Mouse (Mus musculus) megakaryocyte-erythroid progenitor cell, adult 5 weeks (primary cell): ENCODE measurements around the gene Olfr1026. TPM values are rescaled to one million over a fixed set of nuclear protein-coding genes. Genes with fewer than 3 reads are reported as not detected.

ENCODE experiments used
- polyA plus RNA-seq: library from polyadenylated mRNA; stranded (reverse); fragments of >175 nt; gene quantifications from 2 replicates; pipeline ENCODE4 v1.2.3, GENCODE M21; 2012

The Olfr1026 gene
- not detected in 2 replicates for polyA plus RNA-seq

GRCm38 (mm10) chr2:85921258-85921657, at the start of gene Olfr1026:
Olfr1026 (plus strand) TSS chr2:85921558.

GRCm38 (mm10) chr2:85885340-85885739, 36.0 kb upstream of the Olfr1026 start, which contains the start of gene Olfr1023:
Olfr1023 (plus strand) TSS chr2:85885640.

GRCm38 (mm10) chr2:85904952-85905351, 16.4 kb upstream of the Olfr1026 start, which contains the start of gene Olfr1024:
Olfr1024 (minus strand) TSS chr2:85905052.

GRCm38 (mm10) chr2:85914893-85915292, 6.5 kb upstream of the Olfr1026 start, which contains the start of gene Olfr1025-ps1:
Olfr1025-ps1 (plus strand) TSS chr2:85915193.

GRCm38 (mm10) chr2:85950137-85950536, 28.8 kb downstream of the Olfr1026 start, which contains the start of gene Olfr1028:
Olfr1028 (plus strand) TSS chr2:85950437.

GRCm38 (mm10) chr2:85973595-85973994, 52.2 kb downstream of the Olfr1026 start, which contains the start of gene Olfr1029:
Olfr1029 (plus strand) TSS chr2:85973895.

Other genes with a start within 250 kb of the Olfr1026 start
- gene Olfr1006, start 242.8 kb upstream of the Olfr1026 start, polyA plus RNA-seq = not detected in 2 replicates
- gene Olfr1008, start 232.1 kb upstream of the Olfr1026 start, polyA plus RNA-seq = not detected in 2 replicates
- gene Olfr1009, start 206.1 kb upstream of the Olfr1026 start, polyA plus RNA-seq = not detected in 2 replicates
- gene Olfr1012, start 158.8 kb upstream of the Olfr1026 start, polyA plus RNA-seq = not detected in 2 replicates
- gene Olfr1013, start 154.5 kb upstream of the Olfr1026 start, polyA plus RNA-seq = not detected in 2 replicates
- gene Olfr1014, start 148.8 kb upstream of the Olfr1026 start, polyA plus RNA-seq = not detected in 2 replicates
- not detected in 2 replicates for gene Olfr1015, start 139.5 kb upstream of the Olfr1026 start, polyA plus RNA-seq
- not detected in 2 replicates for gene Olfr1016, start 119.0 kb upstream of the Olfr1026 start, polyA plus RNA-seq
- gene Olfr1018, start 103.1 kb upstream of the Olfr1026 start, polyA plus RNA-seq = not detected in 2 replicates
- not detected in 2 replicates for gene Olfr1019, start 76.1 kb upstream of the Olfr1026 start, polyA plus RNA-seq
- gene Olfr1020, start 74.5 kb upstream of the Olfr1026 start, polyA plus RNA-seq = not detected in 2 replicates
- not detected in 2 replicates for gene Olfr1022, start 53.0 kb upstream of the Olfr1026 start, polyA plus RNA-seq
- not detected in 2 replicates for gene Olfr1023, start 35.9 kb upstream of the Olfr1026 start, polyA plus RNA-seq
- not detected in 2 replicates for gene Olfr1024, start 16.5 kb upstream of the Olfr1026 start, polyA plus RNA-seq
- gene Olfr1025-ps1, start 6.4 kb upstream of the Olfr1026 start, polyA plus RNA-seq = not detected in 2 replicates
- not detected in 2 replicates for gene Olfr1028, start 28.9 kb downstream of the Olfr1026 start, polyA plus RNA-seq
- gene Olfr1029, start 52.3 kb downstream of the Olfr1026 start, polyA plus RNA-seq = not detected in 2 replicates
- gene Olfr1030, start 57.7 kb downstream of the Olfr1026 start, polyA plus RNA-seq = not detected in 2 replicates
- not detected in 2 replicates for gene Olfr1031, start 68.7 kb downstream of the Olfr1026 start, polyA plus RNA-seq
- gene Olfr1032, start 84.0 kb downstream of the Olfr1026 start, polyA plus RNA-seq = not detected in 2 replicates
- 0.02 TPM in 1 of 2 replicates, not detected in the other for gene Olfr1033, start 99.1 kb downstream of the Olfr1026 start, polyA plus RNA-seq
- not detected in 2 replicates for gene Olfr1034, start 124.3 kb downstream of the Olfr1026 start, polyA plus RNA-seq
- not detected in 2 replicates for gene Olfr1036, start 152.4 kb downstream of the Olfr1026 start, polyA plus RNA-seq
- not detected in 2 replicates for gene Olfr1037, start 165.8 kb downstream of the Olfr1026 start, polyA plus RNA-seq
- gene Olfr1039, start 214.4 kb downstream of the Olfr1026 start, polyA plus RNA-seq = 0.02 TPM in 1 of 2 replicates, not detected in the other
- gene Olfr1040, start 225.2 kb downstream of the Olfr1026 start, polyA plus RNA-seq = not detected in 2 replicates
- not detected in 2 replicates for gene Olfr1042, start 240.3 kb downstream of the Olfr1026 start, polyA plus RNA-seq
- gene Olfr1043, start 246.0 kb downstream of the Olfr1026 start, polyA plus RNA-seq = not detected in 2 replicates